Mouse (Mus musculus): Measurements from ENCODE around the gene Cisd3.

DNA sequence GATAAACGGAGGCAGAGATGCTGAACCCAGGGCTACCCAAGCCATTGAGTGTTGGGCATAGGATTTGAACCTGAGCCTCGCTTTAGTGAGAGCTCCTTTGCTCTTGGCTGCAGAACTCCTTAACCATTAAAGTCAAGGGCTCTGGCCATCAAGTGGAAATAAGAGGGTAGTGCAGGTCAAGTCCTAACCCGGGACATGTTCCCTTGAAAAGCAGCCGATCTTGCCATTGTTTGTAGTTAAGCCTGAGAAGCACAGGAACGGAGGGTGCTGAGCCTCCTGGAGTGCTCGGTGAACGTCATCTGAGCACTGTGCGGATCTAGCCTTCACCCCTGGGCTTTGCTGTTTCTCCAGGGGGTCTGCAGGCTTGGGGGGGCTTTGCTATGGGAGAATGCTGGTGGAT is 7.8 kb upstream of the Cisd3 start:
- TF ChIP-seq CTCF (IDR thresholded peaks at IDR 0.05; ENCODE audit: low read depth) = peak; percentile 21; the same call in 1 of the 2 replicates
- no peak for TF ChIP-seq EP300 (IDR thresholded peaks at IDR 0.05; ENCODE audit: low read depth)
